In the genomic region with DNA sequence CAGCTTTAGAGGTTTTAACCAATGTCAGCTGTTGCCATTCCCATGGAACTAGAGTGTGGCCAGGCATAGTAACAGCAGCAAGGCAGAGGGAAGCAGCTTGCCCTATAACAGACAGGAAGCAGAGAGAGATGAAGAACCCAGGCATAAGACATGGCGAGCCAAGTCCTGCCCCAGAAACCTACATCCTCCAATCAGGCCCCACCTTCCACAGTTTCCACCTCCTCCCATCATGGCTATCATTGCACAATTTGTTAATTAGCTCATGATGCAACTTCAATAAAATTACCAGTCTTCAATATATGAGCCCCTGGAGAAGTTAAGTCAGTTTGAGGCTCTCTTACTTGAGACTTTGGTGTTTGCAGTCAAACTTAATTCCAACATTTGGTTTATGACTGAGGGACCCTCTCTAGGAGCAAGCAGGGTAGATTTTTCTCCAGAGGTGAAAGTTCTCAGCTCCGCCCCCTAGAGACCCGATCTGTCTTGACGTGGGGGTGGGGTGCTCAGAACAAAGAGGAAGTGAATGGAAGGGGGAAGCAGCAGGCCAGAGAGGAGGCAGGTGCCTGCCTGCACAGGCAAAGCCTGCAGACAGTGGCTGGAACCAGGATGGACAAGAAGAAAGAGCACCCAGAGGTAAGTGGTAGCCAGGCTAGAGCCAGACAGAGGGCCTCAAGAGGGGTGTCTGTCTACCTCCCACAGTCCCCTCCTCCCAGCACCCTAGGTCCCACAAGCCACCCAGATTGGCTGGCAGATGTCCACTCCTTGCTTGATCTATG, we compare ENCODE assay signal across 8 mouse cellular contexts. TPM values are rescaled to one million over a fixed set of nuclear protein-coding genes. Genes with fewer than 3 reads are reported as not detected.
A peak's percentile ranks its signal among the peaks of the same experiment; 100 is the strongest.
DNase-seq lines count a peak whose midpoint lies in the region; ATAC-seq and TF ChIP-seq lines count a peak whose summit lies in the region.

A gene (plus strand): TSS at position 502 of the 773 bp plus-strand sequence.

- H3K36me3 ChIP-seq in heart, embryonic 10.5 days = no peaks in the 10 kb centered on the region
- H3K36me3 ChIP-seq in embryonic facial prominence, embryonic 14.5 days (ENCODE audit: control insufficient read depth, insufficient read depth, low read length) = no peaks in the 10 kb centered on the region
- no peaks in the 10 kb centered on the region for H3K36me3 ChIP-seq in lung, postnatal 0 days (ENCODE audit: insufficient read depth, low read length)
- no peaks in the 10 kb centered on the region for H3K36me3 ChIP-seq in forebrain, embryonic 14.5 days (ENCODE audit: control insufficient read depth, insufficient read depth, low read length)
- H3K36me3 ChIP-seq in neural tube, embryonic 15.5 days = no peaks in the 10 kb centered on the region

- peaks cover 4% of the 10 kb centered on the region; the same call in 1 of the 2 replicates for H3K4me1 ChIP-seq in heart, embryonic 10.5 days
- H3K4me1 ChIP-seq in embryonic facial prominence, embryonic 14.5 days (ENCODE audit: control insufficient read depth, insufficient read depth, low read length) = no peaks in the 10 kb centered on the region
- H3K4me1 ChIP-seq in lung, postnatal 0 days (ENCODE audit: insufficient read depth, low read depth, low read length) = no peaks in the 10 kb centered on the region
- H3K4me1 ChIP-seq in forebrain, embryonic 14.5 days (ENCODE audit: control insufficient read depth, insufficient read depth, low read length) = no peaks in the 10 kb centered on the region
- H3K4me1 ChIP-seq in neural tube, embryonic 15.5 days = no peaks in the 10 kb centered on the region

- TF ChIP-seq CTCF in lung, postnatal 0 days (IDR thresholded peaks at IDR 0.05) = no peak

- H3K27ac ChIP-seq in heart, embryonic 10.5 days = no peak within 1 kb of the TSS
- H3K27ac ChIP-seq in embryonic facial prominence, embryonic 14.5 days (replicated peaks; ENCODE audit: low read depth, low read length) = no peak within 1 kb of the TSS
- no peak within 1 kb of the TSS for H3K27ac ChIP-seq in lung, postnatal 0 days (ENCODE audit: low read length)
- no peak within 1 kb of the TSS for H3K27ac ChIP-seq in forebrain, embryonic 14.5 days (ENCODE audit: low read depth, low read length)
- no peak within 1 kb of the TSS for H3K27ac ChIP-seq in neural tube, embryonic 15.5 days (replicated peaks)

- H3K4me2 ChIP-seq in embryonic facial prominence, embryonic 14.5 days (ENCODE audit: low read depth, low read length) = no peak within 1 kb of the TSS
- 0 out of 2 replicates have a peak within 1 kb of the TSS, but pooled peaks have one; percentile 11 for H3K4me2 ChIP-seq in lung, postnatal 0 days (replicated peaks; ENCODE audit: low read depth, low read length)
- no peak within 1 kb of the TSS for H3K4me2 ChIP-seq in forebrain, embryonic 14.5 days (ENCODE audit: low read length)
- H3K4me2 ChIP-seq in neural tube, embryonic 15.5 days = no peak within 1 kb of the TSS

- peak; percentile 55 for DNase-seq in heart, embryonic 10.5 days (ENCODE audit: low spot score)
- DNase-seq in heart, postnatal 10 days = no peak
- DNase-seq in B cell, adult 2 months = peak; percentile 79 to 81
- DNase-seq in embryonic facial prominence, embryonic 14.5 days (ENCODE audit: low spot score) = no peak
- no peak for DNase-seq in lung, postnatal 0 days (ENCODE audit: low spot score)
- no peak for DNase-seq in forebrain, embryonic 14.5 days (ENCODE audit: low spot score)
- no peak for DNase-seq in kidney, adult 18-20 months

- no peak for ATAC-seq in embryonic facial prominence, embryonic 14.5 days (ENCODE audit: low read depth)
- no peak for ATAC-seq in lung, postnatal 0 days
- no peak for ATAC-seq in forebrain, embryonic 14.5 days
- ATAC-seq in neural tube, embryonic 15.5 days (ENCODE audit: low FRiP score) = no peak

- intact Hi-C loops in heart, postnatal 10 days (cut with DNase I) = no loop called here

- no peaks in the 10 kb centered on the region for H3K9me3 ChIP-seq in heart, embryonic 10.5 days
- no peaks in the 10 kb centered on the region for H3K9me3 ChIP-seq in embryonic facial prominence, embryonic 14.5 days (ENCODE audit: control insufficient read depth, low read length)
- no peaks in the 10 kb centered on the region for H3K9me3 ChIP-seq in lung, postnatal 0 days (ENCODE audit: low read length)
- H3K9me3 ChIP-seq in forebrain, embryonic 14.5 days (replicated peaks; ENCODE audit: control insufficient read depth, low read length) = no peaks in the 10 kb centered on the region
- H3K9me3 ChIP-seq in neural tube, embryonic 15.5 days (replicated peaks) = no peaks in the 10 kb centered on the region

- no peak within 1 kb of the TSS for H3K9ac ChIP-seq in embryonic facial prominence, embryonic 14.5 days (ENCODE audit: low read depth, low read length)
- H3K9ac ChIP-seq in lung, postnatal 0 days (replicated peaks; ENCODE audit: low read depth) = no peak within 1 kb of the TSS
- H3K9ac ChIP-seq in forebrain, embryonic 14.5 days (ENCODE audit: low read length) = no peak within 1 kb of the TSS
- H3K9ac ChIP-seq in neural tube, embryonic 15.5 days (replicated peaks) = no peak within 1 kb of the TSS

- no peak within 1 kb of the TSS for H3K4me3 ChIP-seq in heart, embryonic 10.5 days
- H3K4me3 ChIP-seq in embryonic facial prominence, embryonic 14.5 days (ENCODE audit: low read depth, low read length) = no peak within 1 kb of the TSS
- no peak within 1 kb of the TSS for H3K4me3 ChIP-seq in lung, postnatal 0 days (ENCODE audit: low read depth, low read length)
- H3K4me3 ChIP-seq in forebrain, embryonic 14.5 days (ENCODE audit: low read depth, low read length) = no peak within 1 kb of the TSS
- H3K4me3 ChIP-seq in neural tube, embryonic 15.5 days (replicated peaks) = no peak within 1 kb of the TSS

- WGBS in heart, embryonic 10.5 days = 40% methylated on average over 4 of the region's 4 CpGs
- WGBS in embryonic facial prominence, embryonic 14.5 days = 40% methylated on average over 4 of the region's 4 CpGs
- WGBS in lung, postnatal 0 days = 34% methylated on average over 4 of the region's 4 CpGs
- 52% methylated on average over 4 of the region's 4 CpGs for WGBS in forebrain, embryonic 14.5 days
- WGBS in neural tube, embryonic 15.5 days = 48% methylated on average over 4 of the region's 4 CpGs

- TF ChIP-seq EP300 in lung, postnatal 0 days (IDR thresholded peaks at IDR 0.05) = no peak

- H3K27me3 ChIP-seq in heart, embryonic 10.5 days (ENCODE audit: insufficient read depth, poor library complexity, severe bottlenecking) = peaks cover 3% of the 10 kb centered on the region; the same call in 1 of the 2 replicates
- H3K27me3 ChIP-seq in embryonic facial prominence, embryonic 14.5 days (replicated peaks; ENCODE audit: control insufficient read depth, insufficient read depth, low read length) = no peaks in the 10 kb centered on the region
- no peaks in the 10 kb centered on the region for H3K27me3 ChIP-seq in lung, postnatal 0 days (replicated peaks; ENCODE audit: insufficient read depth, low read length)
- H3K27me3 ChIP-seq in forebrain, embryonic 14.5 days (replicated peaks; ENCODE audit: control insufficient read depth, insufficient read depth, low read length) = no peaks in the 10 kb centered on the region
- H3K27me3 ChIP-seq in neural tube, embryonic 15.5 days (replicated peaks) = 0 out of 2 replicates have a peak, but pooled peaks cover 2% of the 10 kb centered on the region

RNA-seq across cellular contexts. Expression of the gene that starts here (rescaled TPM):
- polyA plus RNA-seq in heart, embryonic 10.5 days (2016; fragmentation: Nextera tagmentation; extraction: Ambion mirVana) = 0.57 and 2.9 TPM in 2 replicates
- total RNA-seq in heart, postnatal 10 days (2021) = 1 to 10 TPM; 5.7 to 5.8 TPM
- 12.8 and 13.0 TPM in 2 replicates for polyA plus RNA-seq in embryonic facial prominence, embryonic 14.5 days (2014; fragmentation: Nextera tagmentation; extraction: Ambion mirVana)
- 19.6 and 23.8 TPM in 2 replicates for polyA plus RNA-seq in lung, postnatal 0 days (2015; fragmentation: Nextera tagmentation; extraction: Ambion mirVana)
- polyA plus RNA-seq in forebrain, embryonic 14.5 days (2014; fragmentation: Nextera tagmentation; extraction: Ambion mirVana) = 5.9 and 7.0 TPM in 2 replicates
- polyA plus RNA-seq in neural tube, embryonic 15.5 days (2015; fragmentation: Nextera tagmentation; extraction: Ambion mirVana) = 8.4 and 42.0 TPM in 2 replicates

Comparison
In these comparisons a context has a peak if more than half of its experiments do, and no peak if none do; other contexts are left out.
1. DNase-seq: peak in heart, embryonic 10.5 days (single experiment) and B cell, adult 2 months (2 of 2); none in heart, postnatal 10 days (0 of 2), embryonic facial prominence, embryonic 14.5 days (single experiment), lung, postnatal 0 days (single experiment), forebrain, embryonic 14.5 days (single experiment) and kidney, adult 18-20 months (single experiment).